26 mouse cellular contexts compared by ENCODE assay signal in genomic region chr2:91388738-91389137, GRCm38 (mm10). TPM values are rescaled to one million over a fixed set of nuclear protein-coding genes. Genes with fewer than 3 reads are reported as not detected.
DNase-seq lines count a peak whose midpoint lies in the region; ATAC-seq and TF ChIP-seq lines count a peak whose summit lies in the region.
"Had no signal": no experiment of that assay in that cellular context is flagged by ENCODE, and none has a peak within 500 bp of the region (broad histone marks: within the 10 kb centered on the region; RNA-seq: fewer than 3 reads in every experiment).

No protein-coding gene starts in this region.

- H3K9me3 ChIP-seq in heart, embryonic 10.5 days = no peaks in the 10 kb centered on the region
- H3K9me3 ChIP-seq in liver, embryonic 12.5 days (replicated peaks) = no peaks in the 10 kb centered on the region
- no peaks in the 10 kb centered on the region for H3K9me3 ChIP-seq in liver, postnatal 0 days (ENCODE audit: low read length)
- no peaks in the 10 kb centered on the region for H3K9me3 ChIP-seq in hindbrain, postnatal 0 days (ENCODE audit: low read length)
- H3K9me3 ChIP-seq: heart, embryonic 15.5 days; limb, embryonic 12.5 days had no signal

- peak; percentile 83 for TF ChIP-seq EP300 in liver, postnatal 0 days (IDR thresholded peaks at IDR 0.05; ENCODE audit: low read depth)

- no peaks in the 10 kb centered on the region for H3K36me3 ChIP-seq in heart, embryonic 10.5 days
- H3K36me3 ChIP-seq in liver, embryonic 12.5 days = no peaks in the 10 kb centered on the region
- no peaks in the 10 kb centered on the region for H3K36me3 ChIP-seq in liver, postnatal 0 days (replicated peaks; ENCODE audit: insufficient read depth, low read length)
- no peaks in the 10 kb centered on the region for H3K36me3 ChIP-seq in hindbrain, postnatal 0 days (ENCODE audit: insufficient read depth, low read length)
- H3K36me3 ChIP-seq: heart, embryonic 15.5 days; limb, embryonic 12.5 days had no signal

- no peak overlapping the region for H3K4me3 ChIP-seq in heart, embryonic 10.5 days
- no peak overlapping the region for H3K4me3 ChIP-seq in liver, embryonic 12.5 days
- no peak overlapping the region for H3K4me3 ChIP-seq in liver, postnatal 0 days (ENCODE audit: low read depth, low read length)
- no peak overlapping the region for H3K4me3 ChIP-seq in hindbrain, postnatal 0 days (ENCODE audit: low read length)
- H3K4me3 ChIP-seq: heart, embryonic 15.5 days; limb, embryonic 12.5 days had no signal

- 23% methylated on average over 3 of the region's 3 CpGs for WGBS in heart, embryonic 10.5 days
- WGBS in liver, embryonic 12.5 days (ENCODE audit: insufficient replicate concordance) = 8% methylated on average over 3 of the region's 3 CpGs
- 40% methylated on average over 3 of the region's 3 CpGs for WGBS in liver, postnatal 0 days (ENCODE audit: insufficient replicate concordance)
- WGBS in hindbrain, postnatal 0 days = 69% methylated on average over 3 of the region's 3 CpGs

- peak overlapping the region; percentile 28 for H3K4me2 ChIP-seq in liver, embryonic 12.5 days
- peak overlapping the region; percentile 34; the same call in 1 of the 2 replicates for H3K4me2 ChIP-seq in liver, postnatal 0 days (ENCODE audit: low read depth, low read length)
- no peak overlapping the region for H3K4me2 ChIP-seq in hindbrain, postnatal 0 days (ENCODE audit: low read depth, low read length)
- H3K4me2 ChIP-seq: heart, embryonic 15.5 days; limb, embryonic 12.5 days had no signal

- H3K4me1 ChIP-seq in heart, embryonic 10.5 days = peaks cover 51% of the 10 kb centered on the region
- H3K4me1 ChIP-seq in liver, embryonic 12.5 days = peaks cover 37% of the 10 kb centered on the region
- peaks cover 21% of the 10 kb centered on the region for H3K4me1 ChIP-seq in liver, postnatal 0 days (ENCODE audit: insufficient read depth)
- H3K4me1 ChIP-seq in hindbrain, postnatal 0 days (ENCODE audit: insufficient read depth, low read length) = peaks cover 4% of the 10 kb centered on the region; the same call in 1 of the 2 replicates
- H3K4me1 ChIP-seq: limb, embryonic 12.5 days had no signal

- peak overlapping the region; percentile 47; the same call in 1 of the 2 replicates for H3K27ac ChIP-seq in heart, embryonic 10.5 days
- H3K27ac ChIP-seq in liver, embryonic 12.5 days = no peak overlapping the region
- H3K27ac ChIP-seq in liver, postnatal 0 days (ENCODE audit: low read depth) = 0 out of 2 replicates have a peak overlapping the region, but pooled peaks have one; percentile 55
- H3K27ac ChIP-seq in hindbrain, postnatal 0 days = no peak overlapping the region
- H3K27ac ChIP-seq: heart, embryonic 15.5 days; limb, embryonic 12.5 days had no signal

- no peaks in the 10 kb centered on the region for H3K27me3 ChIP-seq in heart, embryonic 10.5 days (ENCODE audit: insufficient read depth, poor library complexity, severe bottlenecking)
- no peaks in the 10 kb centered on the region for H3K27me3 ChIP-seq in liver, embryonic 12.5 days (replicated peaks)
- H3K27me3 ChIP-seq in liver, postnatal 0 days (ENCODE audit: insufficient read depth, low read length) = no peaks in the 10 kb centered on the region
- H3K27me3 ChIP-seq in hindbrain, postnatal 0 days (ENCODE audit: insufficient read depth, low read length) = no peaks in the 10 kb centered on the region
- H3K27me3 ChIP-seq: CH12.LX; heart, embryonic 15.5 days; limb, embryonic 12.5 days; Patski had no signal

- no peak for DNase-seq in heart, embryonic 10.5 days (ENCODE audit: low spot score)
- no peak for DNase-seq in heart, adult 8-10 months (ENCODE audit: low spot score)
- DNase-seq in c-Kit-negative CD71-positive TER-119-positive erythroid progenitor cells, embryonic 14.5 days (ENCODE audit: low read depth, low spot score) = peak; percentile 11
- no peak for DNase-seq in liver, postnatal 0 days
- DNase-seq in hindbrain, postnatal 0 days (ENCODE audit: low spot score) = no peak
- no peak for DNase-seq in testis, postnatal 10 days (ENCODE audit: low spot score)
- DNase-seq in yolk sac, embryonic 10.5 days (ENCODE audit: low spot score) = no peak
- DNase-seq: adrenal gland, postnatal 14 days; cerebellum, adult 9-10 months; cerebellum, postnatal 36 days; forebrain, postnatal 0 days; kidney, adult 9 months; kidney, postnatal 10 days; layer of hippocampus, adult 9-11 months; lung, adult 18-20 months; lung, postnatal 4 days; right cerebral cortex, postnatal 4 days; thymus, postnatal 14 days had no signal

- H3K9ac ChIP-seq in liver, embryonic 12.5 days = no peak overlapping the region
- H3K9ac ChIP-seq in liver, postnatal 0 days (replicated peaks) = no peak overlapping the region
- no peak overlapping the region for H3K9ac ChIP-seq in hindbrain, postnatal 0 days (replicated peaks; ENCODE audit: low read length)
- H3K9ac ChIP-seq: forebrain, postnatal 0 days; heart, embryonic 15.5 days; limb, embryonic 12.5 days had no signal

- peak; percentile 80 for ATAC-seq in liver, embryonic 12.5 days
- ATAC-seq in liver, postnatal 0 days = peak; percentile 65
- no peak for ATAC-seq in hindbrain, postnatal 0 days
- ATAC-seq: forebrain, postnatal 0 days; hindbrain, embryonic 16.5 days; intestine, postnatal 0 days; lung, postnatal 0 days; Patski had no signal

- no peak for TF ChIP-seq CTCF in liver, postnatal 0 days (IDR thresholded peaks at IDR 0.05; ENCODE audit: low read depth)
- TF ChIP-seq CTCF in hindbrain, postnatal 0 days (IDR thresholded peaks at IDR 0.05; ENCODE audit: low read depth) = no peak

RNA-seq across cellular contexts. Expression of gene 1110051M20Rik, which starts 55.8 kb away (rescaled TPM):
- 43.2 and 50.1 TPM in 2 replicates for polyA plus RNA-seq in heart, embryonic 10.5 days (2016; fragmentation: Nextera tagmentation; extraction: Ambion mirVana)
- total RNA-seq in heart, adult 8-10 months (2022) = 10 to 100 TPM in 3 of 4 experiments, 1 to 10 TPM in 1; 9.1 to 14.9 (median 13.8) TPM
- polyA plus RNA-seq in liver, embryonic 12.5 days (2016; fragmentation: Nextera tagmentation; extraction: Ambion mirVana) = 9.1 and 10.4 TPM in 2 replicates
- 4.1 and 5.5 TPM in 2 replicates for polyA plus RNA-seq in liver, postnatal 0 days (2015; fragmentation: Nextera tagmentation; extraction: Ambion mirVana)
- total RNA-seq in hindbrain, postnatal 0 days (2014; rRNA removed) = 152 and 175 TPM in 2 replicates
- polyA plus RNA-seq in hindbrain, postnatal 0 days (2015; fragmentation: Nextera tagmentation; extraction: Ambion mirVana) = 136 and 141 TPM in 2 replicates

Comparison
In these comparisons a context has a peak if more than half of its experiments do, and no peak if none do; other contexts are left out.
1. H3K27ac ChIP-seq: peak in heart, embryonic 10.5 days (single experiment) and liver, postnatal 0 days (single experiment); none in liver, embryonic 12.5 days (single experiment) and hindbrain, postnatal 0 days (single experiment).